Mouse (Mus musculus) kidney, embryonic 14.5 days (tissue): ENCODE data around the gene Nr6a1. TPM values are rescaled to one million over a fixed set of nuclear protein-coding genes. Genes with fewer than 3 reads are reported as not detected.
A peak's percentile ranks its signal among the peaks of the same experiment; 100 is the strongest.

Experiments used
- ATAC-seq: fragments of 200-750 bp; cut with Nextera tagmentation; 2 replicates; pipeline ENCODE4 v1.8.0; 2017; ENCODE audit warnings: moderate number of reproducible peaks, mild to moderate bottlenecking, moderate TSS enrichment, moderate library complexity; ENCODE audit not compliant: low FRiP score, low TSS enrichment
- H3K27ac ChIP-seq: fragments of 300-500 bp; sonication (generic); 2 replicates; pipeline ENCODE4 v1.5.1; 2014; ENCODE audit warnings: low read depth, mild to moderate bottlenecking, low read length, moderate library complexity, mixed read lengths
- H3K27me3 ChIP-seq: fragments of 300-500 bp; sonication (generic); 2 replicates; pipeline ENCODE4 v1.6.1; 2014; ENCODE audit warnings: mild to moderate bottlenecking, low read length; ENCODE audit not compliant: control insufficient read depth, insufficient read depth
- H3K36me3 ChIP-seq: fragments of 300-500 bp; sonication (generic); 2 replicates; pipeline ENCODE4 v1.6.1; 2014; ENCODE audit warnings: low read length, mixed read lengths; ENCODE audit not compliant: control insufficient read depth, insufficient read depth
- H3K4me1 ChIP-seq: fragments of 300-500 bp; sonication (generic); 2 replicates; pipeline ENCODE4 v1.6.1; 2014; ENCODE audit warnings: low read length, mixed read lengths; ENCODE audit not compliant: control insufficient read depth, insufficient read depth
- H3K4me2 ChIP-seq: fragments of 300-500 bp; sonication (generic); replicated peaks from 2 replicates; pipeline ENCODE4 v1.6.1; 2014; ENCODE audit warnings: low read depth, mild to moderate bottlenecking, low read length
- H3K4me3 ChIP-seq: fragments of 300-500 bp; sonication (generic); 2 replicates; pipeline ENCODE4 v1.5.1; 2014; ENCODE audit warnings: mild to moderate bottlenecking, low read length
- H3K9ac ChIP-seq: fragments of 300-500 bp; sonication (generic); 2 replicates; pipeline ENCODE4 v1.6.1; 2014; ENCODE audit warnings: low read depth, mild to moderate bottlenecking, low read length, moderate library complexity
- H3K9me3 ChIP-seq: fragments of 300-500 bp; sonication (generic); 2 replicates; pipeline ENCODE4 v1.6.1; 2016; ENCODE audit warnings: low read length; ENCODE audit not compliant: control insufficient read depth
- WGBS: fragments of 180-500 bp; shearing (Covaris S2); extraction: QIAGEN DNeasy Blood & Tissue Kit; methylation state at CpG from one replicate; pipeline ENCODE4 v1.1.7; 2014; 5-methylcytosine and 5-hydroxymethylcytosine counted together
- polyA plus RNA-seq: library from polyadenylated mRNA; unstranded; fragments of >200 nt; fragmentation: Nextera tagmentation; extraction: Ambion mirVana; gene quantifications from 2 replicates; pipeline ENCODE4 v1.2.1, GENCODE M21; 2014

The Nr6a1 gene
- polyA plus RNA-seq, 1 experiment from 2014 or later = 1.4 TPM

- ATAC-seq = no peak
These were observed 202.1 kb downstream of the Nr6a1 start for GRCm38 (mm10) chr2:38725427-38725826.

GRCm38 (mm10) chr2:38723378-38723777, 204.1 kb downstream of the Nr6a1 start:
- Histone ChIP-seq H3K4me3 (no peak overlapping the region), H3K36me3 (no peaks in the 10 kb centered on the region), H3K27ac (no peak overlapping the region), H3K4me1 (no peaks in the 10 kb centered on the region), H3K9ac (no peak overlapping the region), H3K27me3 (no peaks in the 10 kb centered on the region), H3K4me2 (no peak overlapping the region), H3K9me3 (no peaks in the 10 kb centered on the region)
- no peak for ATAC-seq
- WGBS = 82% methylated on average over 4 of the region's 4 CpGs

More at GRCm38 (mm10) chr2:38725427-38725826, 202.1 kb downstream of the Nr6a1 start:
- Histone ChIP-seq H3K4me3 (no peak overlapping the region), H3K4me1 (no peaks in the 10 kb centered on the region), H3K4me2 (no peak overlapping the region), H3K27ac (no peak overlapping the region), H3K36me3 (no peaks in the 10 kb centered on the region), H3K27me3 (no peaks in the 10 kb centered on the region), H3K9ac (no peak overlapping the region), H3K9me3 (no peaks in the 10 kb centered on the region)
- 68% methylated on average over 3 of the region's 3 CpGs for WGBS

GRCm38 (mm10) chr2:38722076-38722475, 205.4 kb downstream of the Nr6a1 start:
- H3K27ac ChIP-seq = no peak overlapping the region
- H3K4me3 ChIP-seq = no peak overlapping the region
- no peaks in the 10 kb centered on the region for H3K4me1 ChIP-seq
- ATAC-seq = peak; percentile 79
- H3K4me2 ChIP-seq = no peak overlapping the region
- H3K36me3 ChIP-seq = no peaks in the 10 kb centered on the region
- no peak overlapping the region for H3K9ac ChIP-seq
- no peaks in the 10 kb centered on the region for H3K27me3 ChIP-seq
- H3K9me3 ChIP-seq = no peaks in the 10 kb centered on the region
- 37% methylated on average over 4 of the region's 4 CpGs for WGBS

DNA sequence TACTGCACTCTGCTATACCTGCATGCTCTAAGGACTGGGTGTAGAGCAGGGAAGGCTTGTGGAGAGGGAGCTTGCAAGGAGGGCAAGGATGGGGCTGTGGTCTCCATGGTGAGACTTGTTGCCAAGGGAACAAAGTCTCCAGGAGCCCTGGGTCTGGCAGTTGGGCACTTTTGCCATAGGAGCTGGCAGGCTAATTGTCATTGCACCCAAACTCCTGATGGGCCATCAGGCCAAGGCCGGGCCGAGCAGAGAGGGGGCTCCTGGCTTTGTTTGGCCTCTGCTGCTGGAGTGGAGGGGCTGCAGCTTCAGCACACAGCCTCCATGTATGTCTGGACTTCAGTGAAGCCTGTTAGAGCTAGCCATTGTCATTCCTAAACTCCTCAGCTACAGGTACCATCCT, 206.8 kb downstream of the Nr6a1 start:
- H3K4me2 ChIP-seq = no peak overlapping the region
- no peaks in the 10 kb centered on the region for H3K4me1 ChIP-seq
- WGBS = 62% methylated on average over 2 of the region's 2 CpGs
- H3K4me3 ChIP-seq = no peak overlapping the region
- H3K9ac ChIP-seq = no peak overlapping the region
- ATAC-seq = no peak
- H3K27ac ChIP-seq = no peak overlapping the region
- H3K9me3 ChIP-seq = no peaks in the 10 kb centered on the region
- H3K27me3 ChIP-seq = no peaks in the 10 kb centered on the region
- H3K36me3 ChIP-seq = no peaks in the 10 kb centered on the region

DNA sequence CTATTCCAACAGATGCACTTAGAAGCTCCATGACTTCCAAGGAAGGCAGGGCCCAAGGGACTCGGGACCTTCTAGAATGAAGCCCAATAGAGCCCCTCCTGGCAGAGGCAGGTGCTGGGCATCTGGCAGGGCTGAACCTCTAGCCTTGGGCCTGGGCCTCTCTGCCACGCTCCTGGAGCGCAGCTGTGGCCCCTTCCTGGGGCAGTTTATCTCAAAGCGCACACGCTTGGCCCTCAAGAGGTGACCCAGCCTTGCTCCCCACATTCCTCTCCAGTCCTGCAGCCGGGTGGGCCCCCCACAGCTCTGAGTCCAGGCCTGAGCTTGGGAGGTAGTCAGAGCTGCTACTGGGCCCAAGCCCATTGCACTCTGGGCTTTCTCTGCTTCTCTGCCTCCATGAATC, 208.1 kb downstream of the Nr6a1 start:
- H3K4me3 ChIP-seq = no peak overlapping the region
- H3K4me1 ChIP-seq = peaks cover 3% of the 10 kb centered on the region; the same call in 1 of the 2 replicates
- H3K27me3 ChIP-seq = no peaks in the 10 kb centered on the region
- H3K27ac ChIP-seq = no peak overlapping the region
- 75% methylated on average over 6 of the region's 6 CpGs for WGBS
- no peaks in the 10 kb centered on the region for H3K9me3 ChIP-seq
- ATAC-seq = no peak
- H3K36me3 ChIP-seq = no peaks in the 10 kb centered on the region
- H3K9ac ChIP-seq = no peak overlapping the region
- no peak overlapping the region for H3K4me2 ChIP-seq

DNA sequence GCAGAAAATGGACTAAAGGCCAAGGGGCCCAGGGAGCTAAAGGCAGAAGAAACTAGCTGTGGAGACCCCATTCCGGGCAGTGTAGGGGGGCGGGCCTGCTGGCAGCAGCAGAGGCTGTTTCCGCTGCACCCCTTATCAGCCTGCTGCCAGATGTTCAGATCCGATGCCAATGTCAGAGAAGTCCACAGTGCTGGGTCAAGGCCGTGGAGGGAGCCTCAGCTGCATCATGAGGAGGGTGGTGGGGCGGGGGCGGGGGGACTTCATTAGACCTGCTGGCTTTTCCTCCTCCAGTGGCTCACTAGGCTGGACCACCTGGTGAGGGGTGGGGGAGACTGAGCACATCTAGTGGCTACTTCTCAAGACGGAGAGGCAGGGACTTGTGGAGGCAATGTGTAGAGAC, 208.8 kb downstream of the Nr6a1 start:
- Histone ChIP-seq H3K4me3 (no peak overlapping the region), H3K36me3 (no peaks in the 10 kb centered on the region), H3K9ac (no peak overlapping the region), H3K9me3 (no peaks in the 10 kb centered on the region), H3K4me2 (no peak overlapping the region), H3K27me3 (peaks cover 4% of the 10 kb centered on the region), H3K4me1 (peaks cover 3% of the 10 kb centered on the region; the same call in 1 of the 2 replicates), H3K27ac (no peak overlapping the region)
- ATAC-seq = no peak
- WGBS = 73% methylated on average over 8 of the region's 8 CpGs

DNA sequence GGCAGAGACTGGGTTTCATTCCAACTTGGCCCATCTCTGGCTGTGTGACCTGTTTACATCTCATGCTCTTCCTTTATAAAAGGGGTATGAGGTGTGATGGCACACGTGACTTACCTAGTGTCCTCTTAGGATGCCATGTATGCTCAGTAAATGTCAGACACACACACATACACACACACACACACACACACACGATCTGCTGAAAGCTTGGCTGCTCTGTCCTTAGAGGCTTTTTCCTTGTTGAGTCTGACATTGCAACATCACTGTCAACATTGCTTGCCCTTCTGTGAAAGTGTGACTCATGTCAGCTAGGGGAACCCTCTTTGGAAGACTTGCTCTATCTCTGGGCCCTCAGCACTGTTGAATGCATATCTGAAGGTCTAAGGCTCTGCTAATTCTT, 210.1 kb downstream of the Nr6a1 start:
- H3K9ac ChIP-seq = no peak overlapping the region
- H3K27me3 ChIP-seq = peaks cover 16% of the 10 kb centered on the region
- ATAC-seq = no peak
- no peak overlapping the region for H3K27ac ChIP-seq
- WGBS = 85% methylated on average over 2 of the region's 2 CpGs
- H3K4me3 ChIP-seq = no peak overlapping the region
- peaks cover 3% of the 10 kb centered on the region; the same call in 1 of the 2 replicates for H3K4me1 ChIP-seq
- no peaks in the 10 kb centered on the region for H3K36me3 ChIP-seq
- no peaks in the 10 kb centered on the region for H3K9me3 ChIP-seq
- no peak overlapping the region for H3K4me2 ChIP-seq

DNA sequence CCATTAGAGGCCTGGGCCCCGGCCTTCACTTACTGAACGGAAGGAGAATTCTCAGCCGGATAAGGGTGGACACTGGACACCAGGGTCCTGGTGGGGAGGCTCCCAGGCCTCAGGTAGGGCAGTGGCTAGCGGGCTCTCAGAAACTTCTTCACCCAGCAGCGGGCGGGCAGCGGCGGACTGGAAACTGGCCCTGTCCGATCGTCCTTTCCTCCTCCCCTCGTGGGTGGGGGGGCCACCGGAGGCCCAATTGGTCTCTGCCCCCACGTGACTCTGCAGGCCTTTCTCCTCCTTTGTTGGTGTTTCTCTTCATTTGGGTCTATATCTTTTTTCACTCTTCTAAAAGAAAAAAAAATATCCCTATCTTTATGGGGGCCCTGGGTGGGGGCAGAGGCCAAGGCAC, 213.2 kb downstream of the Nr6a1 start, which contains the start of gene Nr5a1:
TSS of gene Nr5a1 (minus strand) at position 219 of the 400 bp plus-strand sequence.
- Histone ChIP-seq H3K36me3 (no peaks in the 10 kb centered on the region), H3K27ac (no peak within 1 kb of the TSS), H3K27me3 (peaks cover 44% of the 10 kb centered on the region), H3K4me3 (no peak within 1 kb of the TSS), H3K9ac (no peak within 1 kb of the TSS), H3K4me1 (peaks cover 18% of the 10 kb centered on the region; the same call in 1 of the 2 replicates), H3K9me3 (no peaks in the 10 kb centered on the region), H3K4me2 (no peak within 1 kb of the TSS)
- 41% methylated on average over 13 of the region's 13 CpGs for WGBS
- ATAC-seq = no peak

DNA sequence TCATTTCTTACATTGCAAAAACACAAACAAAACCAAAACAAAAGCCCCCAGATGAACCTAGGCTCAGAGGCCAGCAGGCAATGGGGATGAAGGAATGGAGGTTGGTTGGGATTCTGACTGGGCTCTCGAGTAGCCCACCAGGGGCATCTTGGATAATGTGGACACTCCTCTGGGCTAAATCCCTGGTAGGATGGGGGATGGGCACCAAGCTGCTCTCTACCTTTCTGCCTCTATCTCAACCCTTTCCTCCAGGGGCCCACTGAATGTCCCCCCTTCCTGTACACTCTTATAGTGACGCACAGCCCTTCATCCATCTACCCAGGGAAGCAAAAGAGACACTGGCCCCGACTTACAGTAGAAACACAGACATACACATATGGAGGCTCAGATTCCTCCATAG, 213.9 kb downstream of the Nr6a1 start:
- Histone ChIP-seq H3K4me3 (no peak overlapping the region), H3K4me1 (peaks cover 18% of the 10 kb centered on the region; the same call in 1 of the 2 replicates), H3K9me3 (no peaks in the 10 kb centered on the region), H3K4me2 (no peak overlapping the region), H3K27me3 (peaks cover 51% of the 10 kb centered on the region), H3K27ac (no peak overlapping the region), H3K36me3 (no peaks in the 10 kb centered on the region), H3K9ac (no peak overlapping the region)
- ATAC-seq = no peak
- 81% methylated on average over 3 of the region's 3 CpGs for WGBS
